Mouse (Mus musculus) kidney, adult 2 months (tissue): ENCODE data around the gene Uba6. TPM values are rescaled to one million over a fixed set of nuclear protein-coding genes. Genes with fewer than 3 reads are reported as not detected.

ENCODE experiments used
- DNase-seq: peaks from one replicate; pipeline ENCODE4 v3.0.0; 2021
- H3K27ac ChIP-seq: fragments of 200-500 bp; 2 replicates; pipeline ENCODE4 v1.5.1; 2012; ENCODE audit warnings: low read depth, low read length, control low read depth, inconsistent platforms; ENCODE audit not compliant: insufficient read depth
- H3K27me3 ChIP-seq: fragments of 200-500 bp; replicated peaks from 2 replicates; pipeline ENCODE4 v1.6.1; 2012; ENCODE audit warnings: mild to moderate bottlenecking, moderate library complexity, low read length, inconsistent platforms; ENCODE audit not compliant: control insufficient read depth, insufficient read depth
- H3K36me3 ChIP-seq: fragments of 200-500 bp; 2 replicates; pipeline ENCODE4 v1.6.1; 2012; ENCODE audit warnings: mild to moderate bottlenecking, moderate library complexity, low read length, inconsistent platforms; ENCODE audit not compliant: control insufficient read depth, insufficient read depth
- H3K4me1 ChIP-seq: fragments of 200-500 bp; 2 replicates; pipeline ENCODE4 v1.6.1; 2011; ENCODE audit warnings: low read length; ENCODE audit not compliant: control insufficient read depth, insufficient read depth
- H3K4me3 ChIP-seq: fragments of 200-500 bp; 2 replicates; pipeline ENCODE4 v1.5.1; 2011; ENCODE audit warnings: mild to moderate bottlenecking, low read depth, low read length, control low read depth; ENCODE audit not compliant: insufficient read depth
- CTCF ChIP-seq: fragments of 200-500 bp; conservative IDR thresholded peaks from 2 replicates; pipeline ENCODE4 v1.5.1; 2011; ENCODE audit warnings: low read depth, mild to moderate bottlenecking, control low read depth, low read length, moderate library complexity, mixed read lengths; ENCODE audit not compliant: insufficient read depth, insufficient read length
- POLR2A ChIP-seq: fragments of 200-500 bp; IDR thresholded peaks from one replicate; pipeline ENCODE4 v1.6.1; 2011; ENCODE audit warnings: low read depth, low read length, control low read depth
- WGBS: fragments of 180-500 bp; shearing (Covaris S2); methylation state at CpG from one replicate; pipeline ENCODE4 v1.1.7; 2018; 5-methylcytosine and 5-hydroxymethylcytosine counted together
- polyA plus RNA-seq: library from polyadenylated mRNA; depleted of rRNA; stranded (reverse); fragments of >200 nt; gene quantifications from 2 replicates; pipeline ENCODE4 v1.2.3, GENCODE M21; 2012

The Uba6 gene
- polyA plus RNA-seq, 1 experiment = 2.1 TPM

- no peaks in the 10 kb centered on the region for H3K36me3 ChIP-seq
- WGBS = 1% methylated on average over 15 of the region's 15 CpGs
- no peaks in the 10 kb centered on the region for H3K4me1 ChIP-seq
- peak overlapping the region; percentile 41; the same call in 1 of the 2 replicates for H3K27ac ChIP-seq
- TF ChIP-seq POLR2A = no peak
- no peak for TF ChIP-seq CTCF
- no peaks in the 10 kb centered on the region for H3K27me3 ChIP-seq
- no peak for DNase-seq
- H3K4me3 ChIP-seq = peak overlapping the region; percentile 88
Measured at GRCm38 (mm10) chr5:86172088-86172448, 535 bp downstream of the Uba6 start.

- Histone ChIP-seq H3K4me3 (no peak overlapping the region), H3K36me3 (no peaks in the 10 kb centered on the region), H3K27ac (no peak overlapping the region), H3K27me3 (no peaks in the 10 kb centered on the region), H3K4me1 (no peaks in the 10 kb centered on the region)
- no peak for DNase-seq
- TF ChIP-seq CTCF (no peak), POLR2A (no peak)
Measured at GRCm38 (mm10) chr5:86129828-86130227, 42.8 kb downstream of the Uba6 start.

GRCm38 (mm10) chr5:86128749-86129148 is 43.9 kb downstream of the Uba6 start:
- no peak overlapping the region for H3K4me3 ChIP-seq

GRCm38 (mm10) chr5:86118457-86119094 is 54.0 kb downstream of the Uba6 start:
- DNase-seq = no peak
- 88% methylated on average over 9 of the region's 9 CpGs for WGBS
- Histone ChIP-seq H3K36me3 (no peaks in the 10 kb centered on the region; the same call in 1 of the 2 replicates), H3K27me3 (no peaks in the 10 kb centered on the region), H3K4me3 (no peak overlapping the region), H3K27ac (no peak overlapping the region), H3K4me1 (no peaks in the 10 kb centered on the region)
- TF ChIP-seq CTCF (no peak), POLR2A (no peak)

More at GRCm38 (mm10) chr5:86128749-86129148, 43.9 kb downstream of the Uba6 start:
- no peak for DNase-seq
- no peak overlapping the region for H3K27ac ChIP-seq
- no peaks in the 10 kb centered on the region for H3K4me1 ChIP-seq
- no peaks in the 10 kb centered on the region for H3K27me3 ChIP-seq
- TF ChIP-seq POLR2A = no peak
- TF ChIP-seq CTCF = no peak
- WGBS = 98% methylated on average over 1 of the region's 1 CpGs
- no peaks in the 10 kb centered on the region for H3K36me3 ChIP-seq

- H3K4me1 ChIP-seq = no peaks in the 10 kb centered on the region
- H3K36me3 ChIP-seq = no peaks in the 10 kb centered on the region; the same call in 1 of the 2 replicates
- no peaks in the 10 kb centered on the region for H3K27me3 ChIP-seq
- no peak overlapping the region for H3K27ac ChIP-seq
- no peak for DNase-seq
- H3K4me3 ChIP-seq = no peak overlapping the region
- 69% methylated on average over 1 of the region's 1 CpGs for WGBS
- TF ChIP-seq CTCF (no peak), POLR2A (no peak)
Measured at GRCm38 (mm10) chr5:86113997-86114396, 58.6 kb downstream of the Uba6 start.

- Histone ChIP-seq H3K4me3 (no peak overlapping the region), H3K4me1 (no peaks in the 10 kb centered on the region), H3K27ac (no peak overlapping the region), H3K36me3 (no peaks in the 10 kb centered on the region), H3K27me3 (no peaks in the 10 kb centered on the region)
- TF ChIP-seq POLR2A (no peak), CTCF (no peak)
- no peak for DNase-seq
- WGBS = 96% methylated on average over 2 of the region's 2 CpGs
Measured at GRCm38 (mm10) chr5:86113037-86113436, 59.6 kb downstream of the Uba6 start.

- no peak overlapping the region for H3K4me3 ChIP-seq
- no peaks in the 10 kb centered on the region for H3K36me3 ChIP-seq
- no peaks in the 10 kb centered on the region for H3K27me3 ChIP-seq
- H3K27ac ChIP-seq = no peak overlapping the region
- DNase-seq = no peak
- 100% methylated on average over 1 of the region's 1 CpGs for WGBS
- H3K4me1 ChIP-seq = no peaks in the 10 kb centered on the region
- no peak for TF ChIP-seq CTCF
- TF ChIP-seq POLR2A = no peak
Measured at GRCm38 (mm10) chr5:86111074-86111473, 61.5 kb downstream of the Uba6 start.

- Histone ChIP-seq H3K27ac (no peak overlapping the region), H3K36me3 (no peaks in the 10 kb centered on the region), H3K4me1 (no peaks in the 10 kb centered on the region), H3K4me3 (no peak overlapping the region), H3K27me3 (no peaks in the 10 kb centered on the region)
- no peak for DNase-seq
- WGBS = 74% methylated on average over 2 of the region's 2 CpGs
- TF ChIP-seq CTCF (no peak), POLR2A (no peak)
Measured at GRCm38 (mm10) chr5:86106610-86107009, 66.0 kb downstream of the Uba6 start.
